Mouse (Mus musculus) heart, embryonic 10.5 days (tissue): ENCODE measurements at regions not wholly inside any gene's neighbourhood (a gene's known extent, or its start where the extent isn't known, plus 50 kb on each side); places are given as distances from the start of the nearest gene placed in this dataset.

Experiments
- DNase-seq: peaks from one replicate; pipeline ENCODE4 v3.0.0-alpha.2; 2017; ENCODE audit warnings: low spot score
- H3K27ac ChIP-seq: fragments of 300-500 bp; sonication (generic); 2 replicates; pipeline ENCODE4 v1.5.1; 2016; ENCODE audit warnings: mild to moderate bottlenecking
- H3K27me3 ChIP-seq: fragments of 300-500 bp; sonication (generic); 2 replicates; pipeline ENCODE4 v1.6.1; 2016; ENCODE audit warnings: mild to moderate bottlenecking; ENCODE audit not compliant: poor library complexity, insufficient read depth, severe bottlenecking
- H3K36me3 ChIP-seq: fragments of 300-500 bp; sonication (generic); 2 replicates; pipeline ENCODE4 v1.6.1; 2016; ENCODE audit warnings: mild to moderate bottlenecking, moderate library complexity
- H3K4me1 ChIP-seq: fragments of 300-500 bp; sonication (generic); 2 replicates; pipeline ENCODE4 v1.6.1; 2016; ENCODE audit warnings: mild to moderate bottlenecking
- H3K4me3 ChIP-seq: fragments of 300-500 bp; sonication (generic); 2 replicates; pipeline ENCODE4 v1.5.1; 2016; ENCODE audit warnings: mild to moderate bottlenecking, moderate library complexity
- H3K9me3 ChIP-seq: fragments of 300-500 bp; sonication (generic); 2 replicates; pipeline ENCODE4 v1.6.1; 2016; ENCODE audit warnings: mild to moderate bottlenecking, moderate library complexity
- WGBS: fragments of 180-500 bp; shearing (Covaris S2); methylation state at CpG from one replicate; pipeline ENCODE4 v1.1.7; 2016; 5-methylcytosine and 5-hydroxymethylcytosine counted together

DNA sequence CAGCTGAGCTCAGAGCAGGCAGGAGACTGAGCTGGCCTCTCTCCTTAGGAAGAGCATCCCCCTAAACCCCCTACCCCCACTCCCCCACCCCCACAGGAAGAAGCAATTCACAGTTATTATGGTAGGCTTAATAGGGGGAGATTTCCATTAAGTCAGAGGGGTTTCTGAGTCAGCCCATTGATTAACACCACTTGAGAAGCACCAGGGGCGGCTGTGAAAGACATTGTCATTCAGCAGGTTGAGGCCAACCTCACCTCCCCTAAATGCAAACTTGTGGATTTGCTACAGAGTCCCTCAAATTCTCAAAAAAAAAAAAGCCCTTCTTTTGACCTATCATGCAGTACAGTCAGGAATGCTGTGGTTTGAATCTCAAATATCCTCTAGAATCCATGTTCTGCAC is 172.3 kb downstream of the Gm10260 start:
- WGBS: 58% methylated on average over 1 of the region's 1 CpGs
- Histone ChIP-seq H3K27ac (no peak overlapping the region), H3K27me3 (no peaks in the 10 kb centered on the region)

DNA sequence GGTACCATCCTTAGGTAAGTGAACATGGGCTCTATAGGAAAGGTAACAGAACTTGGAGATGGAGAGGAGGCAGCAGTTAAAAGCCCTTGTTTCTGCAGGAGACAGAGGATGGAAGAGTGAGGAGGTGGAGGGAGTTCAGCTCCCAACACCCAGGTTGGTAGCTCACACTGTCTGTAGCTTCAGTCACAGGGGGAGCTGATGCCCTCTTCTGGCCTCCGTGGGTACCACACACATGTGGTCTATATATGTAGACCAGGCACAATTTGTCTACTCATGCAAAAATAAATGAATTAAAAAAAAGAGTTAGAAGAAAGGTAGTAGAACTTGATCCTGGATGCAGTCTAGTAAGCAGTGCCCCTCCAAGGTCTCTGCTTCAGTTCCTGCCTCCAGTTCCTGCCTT is 173.3 kb downstream of the Gm10260 start:
- no peaks in the 10 kb centered on the region for H3K27me3 ChIP-seq
- H3K9me3 ChIP-seq: no peaks in the 10 kb centered on the region
- 75% methylated on average over 1 of the region's 1 CpGs for WGBS
- H3K4me3 ChIP-seq: no peak overlapping the region
- H3K27ac ChIP-seq: no peak overlapping the region
- no peaks in the 10 kb centered on the region for H3K36me3 ChIP-seq
- H3K4me1 ChIP-seq: peaks cover 14% of the 10 kb centered on the region
- no peak for DNase-seq

More for the DNA sequence above, 172.3 kb downstream of the Gm10260 start:
- H3K9me3 ChIP-seq: no peaks in the 10 kb centered on the region
- DNase-seq: no peak
- H3K4me3 ChIP-seq: no peak overlapping the region
- peaks cover 14% of the 10 kb centered on the region for H3K4me1 ChIP-seq
- no peaks in the 10 kb centered on the region for H3K36me3 ChIP-seq

DNA sequence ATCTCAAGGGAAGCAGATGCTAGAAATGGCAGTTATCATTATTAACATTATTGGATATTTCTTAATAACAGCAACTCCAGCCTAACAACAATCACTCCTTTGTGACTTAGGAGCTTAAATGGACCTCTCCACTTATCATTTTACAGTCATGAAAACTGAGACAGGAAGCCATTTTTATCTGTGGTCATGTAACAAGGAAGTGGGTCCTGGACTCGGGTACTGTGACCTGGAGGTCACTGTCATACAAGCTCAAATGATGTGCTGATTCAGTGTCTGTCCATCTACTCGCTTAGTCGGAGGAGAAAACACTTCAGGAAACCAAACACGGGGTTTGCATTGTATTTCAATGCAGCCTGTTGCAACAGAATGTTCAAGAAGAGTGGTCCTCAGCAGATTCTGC is 176.4 kb downstream of the Gm10260 start:
- DNase-seq: no peak
- WGBS: 62% methylated on average over 4 of the region's 4 CpGs
- Histone ChIP-seq H3K27me3 (no peaks in the 10 kb centered on the region), H3K27ac (no peak overlapping the region), H3K4me3 (no peak overlapping the region), H3K36me3 (no peaks in the 10 kb centered on the region), H3K9me3 (no peaks in the 10 kb centered on the region), H3K4me1 (peaks cover 36% of the 10 kb centered on the region)

DNA sequence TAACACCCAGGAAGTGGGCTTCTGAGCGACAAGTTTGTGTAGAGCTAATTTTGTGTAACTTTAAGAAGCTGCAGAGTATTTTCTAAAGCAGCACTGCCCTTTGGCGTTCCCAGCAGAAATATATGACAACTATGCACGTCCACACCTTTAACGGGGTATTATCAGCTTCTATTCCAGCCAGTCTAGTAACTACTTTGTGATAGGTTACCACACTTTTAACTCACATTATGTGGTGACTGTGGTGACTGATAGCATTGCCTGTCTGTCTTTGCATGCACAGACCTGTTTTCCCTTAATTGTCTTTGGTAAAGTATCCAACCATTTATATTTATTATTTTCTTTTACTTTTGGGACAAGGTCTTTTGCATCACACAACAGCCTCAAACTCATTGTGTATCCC is 179.1 kb downstream of the Gm10260 start:
- no peak for DNase-seq
- no peaks in the 10 kb centered on the region for H3K9me3 ChIP-seq
- peaks cover 39% of the 10 kb centered on the region for H3K4me1 ChIP-seq
- H3K4me3 ChIP-seq: no peak overlapping the region
- 56% methylated on average over 4 of the region's 4 CpGs for WGBS
- no peaks in the 10 kb centered on the region for H3K27me3 ChIP-seq
- no peaks in the 10 kb centered on the region for H3K36me3 ChIP-seq
- peak overlapping the region; percentile 89 for H3K27ac ChIP-seq

DNA sequence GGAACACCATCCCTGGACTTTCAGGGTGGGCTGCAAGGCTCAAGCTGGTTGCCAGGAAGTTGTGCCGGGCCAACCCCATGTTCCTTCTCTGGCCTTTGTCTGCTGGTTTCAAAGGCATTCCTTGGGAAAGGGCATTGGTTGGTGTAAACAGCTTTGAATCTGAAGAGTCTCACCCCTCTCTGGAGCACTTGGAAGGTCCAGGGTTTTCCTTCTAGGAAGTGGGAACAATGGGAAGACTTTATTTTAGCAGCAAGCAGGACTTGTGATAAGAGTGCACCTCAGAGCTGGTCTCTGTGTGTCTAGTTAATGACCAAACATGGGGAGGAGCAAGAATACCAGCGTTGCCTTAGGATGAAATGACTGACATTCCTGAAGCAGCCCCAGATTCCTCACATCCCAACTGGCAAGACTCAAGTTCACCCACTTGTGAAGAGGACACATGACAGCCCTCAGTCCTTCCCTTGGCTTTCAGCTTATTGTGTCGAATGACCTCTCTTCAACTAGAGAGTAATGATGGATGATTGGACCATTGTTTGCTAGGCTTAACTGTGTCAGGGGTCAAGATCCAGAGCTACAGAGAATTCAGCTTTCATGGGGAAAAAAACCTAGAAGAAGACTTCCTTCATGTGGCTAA is 180.1 kb downstream of the Gm10260 start:
- Histone ChIP-seq H3K9me3 (no peaks in the 10 kb centered on the region), H3K36me3 (no peaks in the 10 kb centered on the region), H3K27ac (peak overlapping the region; percentile 89), H3K27me3 (no peaks in the 10 kb centered on the region), H3K4me3 (0 out of 2 replicates have a peak overlapping the region, but pooled peaks have one; percentile 1), H3K4me1 (peaks cover 39% of the 10 kb centered on the region)
- 9% methylated on average over 3 of the region's 3 CpGs for WGBS
- DNase-seq: peak; percentile 80

DNA sequence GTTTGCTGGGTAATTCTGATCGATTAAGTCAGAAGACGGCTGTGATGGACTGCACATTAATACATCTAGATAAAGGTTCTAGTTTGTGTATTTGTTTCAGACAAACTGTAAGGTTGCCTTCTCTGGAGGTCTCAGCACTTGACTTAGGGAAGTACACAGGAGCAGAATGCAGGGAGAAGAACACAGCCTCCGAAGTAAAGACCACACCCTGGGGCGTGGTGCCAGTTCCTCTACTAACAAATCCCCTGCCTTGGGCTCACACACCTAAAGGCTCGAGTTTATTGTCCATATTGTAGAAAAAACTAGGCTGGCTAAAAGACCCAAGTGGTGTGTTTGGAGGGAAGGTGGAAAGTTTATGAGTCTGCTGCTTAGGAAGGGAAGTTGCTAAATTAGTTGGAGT is 181.8 kb downstream of the Gm10260 start:
- 78% methylated on average over 5 of the region's 5 CpGs for WGBS
- H3K9me3 ChIP-seq: no peaks in the 10 kb centered on the region
- H3K27ac ChIP-seq: peak overlapping the region; percentile 89
- DNase-seq: no peak
- no peak overlapping the region for H3K4me3 ChIP-seq
- no peaks in the 10 kb centered on the region for H3K36me3 ChIP-seq
- no peaks in the 10 kb centered on the region for H3K27me3 ChIP-seq
- H3K4me1 ChIP-seq: peaks cover 53% of the 10 kb centered on the region

DNA sequence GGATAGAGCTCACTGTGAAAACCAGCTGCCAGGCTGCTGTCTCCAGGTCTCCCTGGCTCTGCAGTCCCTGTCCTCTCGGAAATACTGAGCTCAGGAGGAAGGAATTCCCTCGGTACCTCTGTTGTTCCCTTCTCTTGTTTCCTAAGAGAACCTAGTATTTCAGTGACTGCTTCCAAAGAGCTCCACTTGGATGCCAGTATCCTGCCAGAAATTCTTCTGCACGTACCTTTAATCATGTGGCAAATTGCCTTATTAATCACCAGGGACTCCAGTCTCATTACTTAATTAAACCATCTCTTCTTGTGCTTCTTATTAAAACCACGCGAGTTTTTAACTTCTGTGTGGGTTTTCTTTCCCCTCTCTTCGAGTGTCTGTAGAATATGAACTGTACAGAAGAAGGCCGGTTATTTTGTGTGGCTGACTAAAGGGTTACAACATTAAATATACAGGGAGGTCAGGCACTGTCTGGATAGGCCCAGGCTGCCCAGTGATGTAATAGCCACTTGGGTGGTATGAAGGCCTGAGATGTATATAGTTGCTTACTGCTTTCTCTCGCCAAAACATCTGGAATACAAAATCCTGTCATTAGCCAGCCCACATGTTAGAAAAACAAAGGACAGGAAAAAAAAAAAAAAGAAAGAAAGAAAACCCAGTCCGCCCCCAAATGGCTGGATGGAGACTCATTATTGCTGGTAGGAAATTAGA is 183.2 kb downstream of the Gm10260 start:
- H3K4me1 ChIP-seq: peaks cover 61% of the 10 kb centered on the region
- H3K9me3 ChIP-seq: no peaks in the 10 kb centered on the region
- H3K36me3 ChIP-seq: no peaks in the 10 kb centered on the region
- WGBS: 54% methylated on average over 9 of the region's 9 CpGs
- no peaks in the 10 kb centered on the region for H3K27me3 ChIP-seq
- H3K4me3 ChIP-seq: no peak overlapping the region
- no peak for DNase-seq
- H3K27ac ChIP-seq: peak overlapping the region; percentile 57

DNA sequence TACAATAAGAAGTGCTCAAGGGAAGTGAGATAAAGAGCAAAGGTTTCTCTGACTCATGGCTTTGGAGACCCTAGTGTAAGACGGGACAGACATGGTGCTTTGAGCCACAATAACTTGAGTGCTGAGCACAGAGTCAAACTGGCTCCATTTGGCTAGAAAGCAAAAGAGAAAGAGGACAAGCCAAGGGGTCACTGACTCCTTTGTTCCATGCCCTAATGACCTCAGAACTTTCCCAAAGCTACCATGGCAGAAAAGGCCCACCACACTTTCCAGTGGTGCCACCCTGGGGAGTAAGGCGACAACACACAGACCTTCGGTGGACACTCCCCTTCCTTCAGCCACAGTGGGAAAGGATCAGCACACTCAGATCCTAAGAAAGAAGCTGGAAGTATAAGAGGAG is 186.8 kb downstream of the Gm10260 start:
- peak overlapping the region; percentile 44; the same call in 1 of the 2 replicates for H3K27ac ChIP-seq
- no peaks in the 10 kb centered on the region for H3K36me3 ChIP-seq
- WGBS: 44% methylated on average over 3 of the region's 3 CpGs
- H3K4me1 ChIP-seq: peaks cover 38% of the 10 kb centered on the region
- H3K27me3 ChIP-seq: no peaks in the 10 kb centered on the region
- no peak overlapping the region for H3K4me3 ChIP-seq
- no peak for DNase-seq
- H3K9me3 ChIP-seq: no peaks in the 10 kb centered on the region

DNA sequence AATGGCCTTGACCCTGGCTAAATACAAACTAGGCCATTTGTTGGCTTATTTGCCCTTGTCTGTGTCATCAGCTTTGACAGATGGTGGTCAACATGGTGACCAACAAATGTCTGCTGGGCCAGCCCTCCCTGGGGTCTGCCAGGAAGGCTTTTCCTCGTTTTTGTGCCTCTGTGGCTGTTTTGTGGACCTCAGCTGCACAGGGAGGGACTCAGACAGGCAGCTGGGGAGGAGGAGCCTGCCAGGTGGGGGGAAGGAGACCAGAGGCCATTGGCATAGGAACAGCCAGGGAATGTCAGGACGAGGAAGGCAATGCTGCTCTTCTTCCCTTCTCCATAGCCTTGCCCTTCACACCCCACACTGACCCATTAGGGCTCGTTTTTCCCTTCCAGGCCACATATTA is 188.1 kb downstream of the Gm10260 start:
- Histone ChIP-seq H3K27ac (no peak overlapping the region), H3K4me1 (peaks cover 35% of the 10 kb centered on the region), H3K27me3 (no peaks in the 10 kb centered on the region), H3K9me3 (no peaks in the 10 kb centered on the region), H3K4me3 (no peak overlapping the region), H3K36me3 (no peaks in the 10 kb centered on the region)
- WGBS: 62% methylated on average over 3 of the region's 3 CpGs
- DNase-seq: no peak

DNA sequence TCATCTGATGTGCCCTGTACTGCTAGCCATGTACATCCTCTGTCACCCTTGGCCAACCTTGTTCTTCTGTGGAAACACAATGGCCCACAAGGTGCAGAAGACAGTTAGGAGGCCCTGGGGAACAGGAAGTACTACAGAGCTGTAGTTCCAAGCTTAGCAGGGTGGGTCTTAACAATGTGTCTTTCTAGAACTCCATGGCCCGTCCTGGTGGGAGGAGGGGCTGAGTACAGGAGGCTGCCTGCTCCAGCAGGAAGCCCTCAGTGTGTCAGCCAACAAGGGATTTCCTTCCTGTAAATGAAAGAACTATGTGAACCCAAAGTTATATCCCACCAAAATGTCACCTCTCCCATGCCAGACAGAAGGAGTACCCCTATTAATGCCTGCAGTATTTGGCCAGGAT is 190.4 kb downstream of the Gm10260 start:
- Histone ChIP-seq H3K27ac (0 out of 2 replicates have a peak overlapping the region, but pooled peaks have one; percentile 10), H3K4me3 (no peak overlapping the region), H3K27me3 (no peaks in the 10 kb centered on the region), H3K4me1 (peaks cover 39% of the 10 kb centered on the region), H3K36me3 (no peaks in the 10 kb centered on the region), H3K9me3 (no peaks in the 10 kb centered on the region)
- WGBS: 30% methylated on average over 1 of the region's 1 CpGs
- DNase-seq: no peak

DNA sequence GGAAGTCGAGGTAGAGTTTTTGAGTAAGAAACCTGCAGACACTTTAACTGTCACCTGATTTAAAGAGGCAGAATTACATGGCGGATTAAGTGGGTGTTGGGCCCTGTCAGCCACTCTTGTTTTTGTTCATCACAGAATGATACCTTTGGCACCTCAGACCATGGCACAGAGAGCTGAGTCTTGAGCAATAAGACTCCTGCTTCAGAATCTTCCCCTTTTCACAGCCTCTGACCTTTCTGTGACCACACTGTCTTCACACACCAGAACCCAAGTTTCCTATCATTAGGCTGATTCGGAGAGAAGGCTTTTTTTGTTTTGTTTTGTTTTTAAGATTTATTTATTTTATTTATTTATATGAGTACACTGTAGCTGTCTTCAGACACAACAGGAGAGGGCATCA is 192.8 kb downstream of the Gm10260 start:
- Histone ChIP-seq H3K36me3 (no peaks in the 10 kb centered on the region), H3K9me3 (no peaks in the 10 kb centered on the region), H3K4me1 (peaks cover 18% of the 10 kb centered on the region), H3K4me3 (no peak overlapping the region), H3K27ac (no peak overlapping the region), H3K27me3 (no peaks in the 10 kb centered on the region)
- WGBS: 81% methylated on average over 3 of the region's 3 CpGs
- no peak for DNase-seq

DNA sequence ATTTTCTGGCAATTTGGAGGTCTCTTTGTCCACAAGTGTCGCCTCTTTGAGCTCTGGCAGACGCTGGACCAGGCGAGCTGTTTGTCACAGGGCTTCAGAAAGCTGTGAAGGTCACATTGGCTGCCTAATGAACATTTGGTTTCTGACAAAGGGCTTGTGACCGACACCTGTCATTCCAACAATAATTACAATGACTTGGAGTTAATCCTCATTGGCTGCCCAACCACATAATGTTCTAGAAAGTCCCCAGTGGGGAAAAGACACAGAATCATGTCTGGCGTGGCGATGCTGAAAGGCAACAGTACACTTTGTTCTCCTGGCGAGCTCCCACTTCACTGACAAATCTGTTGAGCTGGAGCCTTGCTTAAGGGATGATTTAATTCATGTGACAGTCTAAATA is 194.4 kb downstream of the Gm10260 start:
- no peaks in the 10 kb centered on the region for H3K27me3 ChIP-seq
- H3K4me1 ChIP-seq: peaks cover 22% of the 10 kb centered on the region
- 0 out of 2 replicates have a peak overlapping the region, but pooled peaks have one; percentile 44 for H3K27ac ChIP-seq
- H3K9me3 ChIP-seq: no peaks in the 10 kb centered on the region
- no peak overlapping the region for H3K4me3 ChIP-seq
- H3K36me3 ChIP-seq: no peaks in the 10 kb centered on the region
- 52% methylated on average over 7 of the region's 7 CpGs for WGBS
- no peak for DNase-seq

DNA sequence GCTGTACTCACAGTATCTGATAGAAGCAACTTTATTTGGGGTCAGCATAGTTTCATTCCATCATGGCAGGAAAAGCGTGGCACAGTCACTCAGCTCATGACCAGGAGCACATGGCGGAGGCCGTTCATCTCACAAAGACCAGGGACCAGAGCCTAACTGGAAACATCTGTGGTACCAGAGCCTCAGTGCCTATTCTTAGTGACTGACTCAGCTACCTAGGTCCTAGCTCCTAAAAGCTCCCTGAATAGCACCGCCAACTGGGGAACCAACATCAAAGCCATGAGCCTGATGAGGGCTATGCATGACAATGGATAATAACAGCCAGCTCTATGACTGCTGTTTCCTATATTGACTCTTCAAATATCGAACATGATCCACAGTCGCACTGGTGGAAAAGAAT is 198.2 kb downstream of the Gm10260 start:
- Histone ChIP-seq H3K27me3 (no peaks in the 10 kb centered on the region), H3K9me3 (peaks cover 1% of the 10 kb centered on the region; the same call in 1 of the 2 replicates), H3K4me3 (no peak overlapping the region), H3K4me1 (peaks cover 17% of the 10 kb centered on the region; the same call in 1 of the 2 replicates), H3K36me3 (no peaks in the 10 kb centered on the region), H3K27ac (no peak overlapping the region)
- 81% methylated on average over 6 of the region's 6 CpGs for WGBS
- no peak for DNase-seq
